Mouse (Mus musculus) MEL-GATA-1-ER (cell line): Measurements from ENCODE around the gene Tbcel.

Experiments used
- DNase-seq: peaks from one replicate; pipeline ENCODE4 v3.0.0-alpha.2; 2012; ENCODE audit warnings: low read depth; ENCODE audit errors: extremely low read depth

Gene Tbcel

GRCm38 (mm10) chr9:42388490-42388889 lies 119.1 kb downstream of the Tbcel start:
- DNase-seq = no peak

- DNase-seq = no peak
These were observed 120.6 kb downstream of the Tbcel start for GRCm38 (mm10) chr9:42387038-42387437.

- no peak for DNase-seq
These were observed 122.0 kb downstream of the Tbcel start for GRCm38 (mm10) chr9:42385656-42386055.

GRCm38 (mm10) chr9:42382628-42383347 lies 124.8 kb downstream of the Tbcel start:
- no peak for DNase-seq

GRCm38 (mm10) chr9:42382063-42382462 lies 125.5 kb downstream of the Tbcel start:
- no peak for DNase-seq

GRCm38 (mm10) chr9:42378071-42378470 lies 129.5 kb downstream of the Tbcel start:
- no peak for DNase-seq

- DNase-seq = no peak
These were observed 130.0 kb downstream of the Tbcel start for GRCm38 (mm10) chr9:42377656-42378055.

GRCm38 (mm10) chr9:42371670-42372368 lies 135.8 kb downstream of the Tbcel start:
- no peak for DNase-seq
